Mouse (Mus musculus): ENCODE measurements around the gene Tmprss7.

- TF ChIP-seq EP300 (optimal IDR thresholded peaks at IDR 0.05) (no peak), CTCF (IDR thresholded peaks at IDR 0.05; ENCODE audit: low read depth) (no peak)
These were observed 5.8 kb upstream of the Tmprss7 start for GRCm38 (mm10) chr16:45699301-45699700.
